Mouse (Mus musculus): ENCODE results near the gene Nav3. TPM values are rescaled to one million over a fixed set of nuclear protein-coding genes. Genes with fewer than 3 reads are reported as not detected.

The Nav3 gene
- polyA plus RNA-seq, 1 experiment from 2014 or later: 1.9 TPM

GRCm38 (mm10) chr10:110192026-110192805 is 263.8 kb downstream of the Nav3 start:
- no peaks in the 10 kb centered on the region for H3K36me3 ChIP-seq (ENCODE audit: control insufficient read depth, insufficient read depth)
- ATAC-seq (replicated peaks; ENCODE audit: extremely low read depth, insufficient read depth, low FRiP score): no peak

DNA sequence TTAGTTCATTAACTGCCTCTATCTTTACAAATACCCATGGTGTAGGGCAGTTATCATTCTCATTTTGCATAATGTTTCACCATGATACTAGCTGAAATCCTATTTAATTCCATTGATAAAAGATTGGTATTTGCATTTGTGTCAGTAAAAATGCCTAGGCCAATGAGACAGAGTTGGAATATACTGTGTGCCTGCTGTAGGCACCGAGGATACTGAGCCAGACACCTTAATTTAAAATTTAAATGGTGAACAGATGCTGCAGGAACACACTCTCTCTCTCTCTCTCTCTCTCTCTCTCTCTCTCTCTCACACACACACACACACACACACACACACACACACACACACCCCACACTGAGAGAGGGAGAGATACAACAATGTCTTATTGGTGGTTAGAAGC is 269.8 kb downstream of the Nav3 start:
- no peak for ATAC-seq (replicated peaks; ENCODE audit: extremely low read depth, insufficient read depth, low FRiP score)
- H3K4me1 ChIP-seq (ENCODE audit: control insufficient read depth, insufficient read depth, low read length): 0 out of 2 replicates have a peak, but pooled peaks cover 3% of the 10 kb centered on the region
- WGBS: 76% methylated on average over 1 of the region's 1 CpGs

More at GRCm38 (mm10) chr10:110192026-110192805, 263.8 kb downstream of the Nav3 start:
- 71% methylated on average over 7 of the region's 7 CpGs for WGBS
- Histone ChIP-seq H3K27me3 (ENCODE audit: control insufficient read depth, insufficient read depth, low read length) (no peaks in the 10 kb centered on the region), H3K4me1 (ENCODE audit: control insufficient read depth, insufficient read depth, low read length) (peaks cover 7% of the 10 kb centered on the region), H3K4me2 (ENCODE audit: low read depth, low read length) (no peak overlapping the region), H3K9ac (ENCODE audit: low read length) (no peak overlapping the region), H3K4me3 (ENCODE audit: low read length) (no peak overlapping the region), H3K27ac (ENCODE audit: low read length) (peak overlapping the region; percentile 48), H3K9me3 (replicated peaks; ENCODE audit: control insufficient read depth, low read length) (no peaks in the 10 kb centered on the region)

GRCm38 (mm10) chr10:110175874-110176273 is 280.1 kb downstream of the Nav3 start:
- Histone ChIP-seq H3K27ac (ENCODE audit: low read length) (no peak overlapping the region), H3K4me3 (ENCODE audit: low read length) (no peak overlapping the region), H3K4me1 (ENCODE audit: control insufficient read depth, insufficient read depth, low read length) (no peaks in the 10 kb centered on the region), H3K4me2 (ENCODE audit: low read depth, low read length) (no peak overlapping the region), H3K9ac (ENCODE audit: low read length) (no peak overlapping the region), H3K9me3 (replicated peaks; ENCODE audit: control insufficient read depth, low read length) (no peaks in the 10 kb centered on the region), H3K27me3 (ENCODE audit: control insufficient read depth, insufficient read depth, low read length) (no peaks in the 10 kb centered on the region), H3K36me3 (ENCODE audit: control insufficient read depth, insufficient read depth) (no peaks in the 10 kb centered on the region)
- whole genome bisulfite sequencing: 83% methylated on average over 5 of the region's 5 CpGs
- ATAC-seq (replicated peaks; ENCODE audit: extremely low read depth, insufficient read depth, low FRiP score): no peak

More for the DNA sequence above, 269.8 kb downstream of the Nav3 start:
- Histone ChIP-seq H3K4me3 (ENCODE audit: low read length) (no peak overlapping the region), H3K9me3 (replicated peaks; ENCODE audit: control insufficient read depth, low read length) (no peaks in the 10 kb centered on the region), H3K9ac (ENCODE audit: low read length) (no peak overlapping the region), H3K27ac (ENCODE audit: low read length) (no peak overlapping the region), H3K27me3 (ENCODE audit: control insufficient read depth, insufficient read depth, low read length) (no peaks in the 10 kb centered on the region), H3K4me2 (ENCODE audit: low read depth, low read length) (no peak overlapping the region), H3K36me3 (ENCODE audit: control insufficient read depth, insufficient read depth) (no peaks in the 10 kb centered on the region)

DNA sequence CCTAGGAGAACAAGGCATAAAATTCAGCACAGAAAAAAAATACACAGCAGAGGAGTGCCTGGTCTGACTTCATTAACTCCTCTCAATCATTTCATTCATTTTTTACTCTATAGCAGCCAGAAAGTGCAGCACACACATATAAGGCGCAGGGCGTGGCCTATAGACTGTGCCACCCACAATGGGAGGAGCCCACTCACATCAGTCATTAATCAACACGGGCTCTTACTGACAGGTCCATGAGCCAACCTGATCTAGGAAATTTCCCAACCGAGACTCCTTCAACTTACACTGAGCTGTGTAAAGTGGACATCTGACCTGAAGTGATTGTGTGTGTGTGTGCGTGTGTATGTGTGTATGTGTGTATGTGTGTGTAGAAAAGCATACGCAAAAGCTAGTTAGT is 286.6 kb downstream of the Nav3 start:
- 74% methylated on average over 6 of the region's 6 CpGs for WGBS
- Histone ChIP-seq H3K4me3 (ENCODE audit: low read length) (no peak overlapping the region), H3K4me2 (ENCODE audit: low read depth, low read length) (no peak overlapping the region), H3K27me3 (ENCODE audit: control insufficient read depth, insufficient read depth, low read length) (no peaks in the 10 kb centered on the region), H3K9ac (ENCODE audit: low read length) (no peak overlapping the region), H3K36me3 (ENCODE audit: control insufficient read depth, insufficient read depth) (no peaks in the 10 kb centered on the region), H3K9me3 (replicated peaks; ENCODE audit: control insufficient read depth, low read length) (no peaks in the 10 kb centered on the region), H3K27ac (ENCODE audit: low read length) (no peak overlapping the region), H3K4me1 (ENCODE audit: control insufficient read depth, insufficient read depth, low read length) (no peaks in the 10 kb centered on the region)
- no peak for ATAC-seq (replicated peaks; ENCODE audit: extremely low read depth, insufficient read depth, low FRiP score)

GRCm38 (mm10) chr10:110168892-110169291 is 287.1 kb downstream of the Nav3 start:
- no peaks in the 10 kb centered on the region for H3K36me3 ChIP-seq (ENCODE audit: control insufficient read depth, insufficient read depth)
- H3K27ac ChIP-seq (ENCODE audit: low read length): no peak overlapping the region
- no peak overlapping the region for H3K4me3 ChIP-seq (ENCODE audit: low read length)
- no peaks in the 10 kb centered on the region for H3K27me3 ChIP-seq (ENCODE audit: control insufficient read depth, insufficient read depth, low read length)
- no peaks in the 10 kb centered on the region for H3K4me1 ChIP-seq (ENCODE audit: control insufficient read depth, insufficient read depth, low read length)
- H3K4me2 ChIP-seq (ENCODE audit: low read depth, low read length): no peak overlapping the region
- 87% methylated on average over 2 of the region's 2 CpGs for WGBS
- no peak for ATAC-seq (replicated peaks; ENCODE audit: extremely low read depth, insufficient read depth, low FRiP score)
- no peak overlapping the region for H3K9ac ChIP-seq (ENCODE audit: low read length)
- H3K9me3 ChIP-seq (replicated peaks; ENCODE audit: control insufficient read depth, low read length): no peaks in the 10 kb centered on the region

DNA sequence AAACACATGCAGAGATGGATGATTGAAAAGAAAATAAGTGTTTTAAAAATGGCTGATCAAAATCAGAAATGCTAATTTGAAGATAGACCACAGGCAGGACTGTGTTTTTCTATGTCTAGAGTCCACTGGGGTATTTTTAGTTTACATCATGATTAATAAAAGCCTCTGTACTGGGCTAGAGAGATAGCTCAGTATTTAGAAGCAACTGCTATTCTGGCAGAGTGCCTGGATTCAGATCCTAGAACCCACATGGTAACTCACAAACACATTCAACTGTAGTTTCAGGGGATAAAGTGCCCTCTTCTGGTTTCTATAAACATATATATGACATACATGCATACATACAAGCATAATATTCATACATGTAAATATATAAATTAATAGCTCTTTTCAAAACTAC is 293.4 kb downstream of the Nav3 start:
- Histone ChIP-seq H3K27me3 (ENCODE audit: control insufficient read depth, insufficient read depth, low read length) (no peaks in the 10 kb centered on the region), H3K36me3 (ENCODE audit: control insufficient read depth, insufficient read depth) (no peaks in the 10 kb centered on the region), H3K4me3 (ENCODE audit: low read length) (no peak overlapping the region), H3K4me1 (ENCODE audit: control insufficient read depth, insufficient read depth, low read length) (peaks cover 10% of the 10 kb centered on the region), H3K9me3 (replicated peaks; ENCODE audit: control insufficient read depth, low read length) (no peaks in the 10 kb centered on the region), H3K4me2 (ENCODE audit: low read depth, low read length) (no peak overlapping the region), H3K9ac (ENCODE audit: low read length) (no peak overlapping the region), H3K27ac (ENCODE audit: low read length) (no peak overlapping the region)
- peak; percentile 41; the same call in 1 of the 2 replicates for ATAC-seq (replicated peaks; ENCODE audit: extremely low read depth, insufficient read depth, low FRiP score)

DNA sequence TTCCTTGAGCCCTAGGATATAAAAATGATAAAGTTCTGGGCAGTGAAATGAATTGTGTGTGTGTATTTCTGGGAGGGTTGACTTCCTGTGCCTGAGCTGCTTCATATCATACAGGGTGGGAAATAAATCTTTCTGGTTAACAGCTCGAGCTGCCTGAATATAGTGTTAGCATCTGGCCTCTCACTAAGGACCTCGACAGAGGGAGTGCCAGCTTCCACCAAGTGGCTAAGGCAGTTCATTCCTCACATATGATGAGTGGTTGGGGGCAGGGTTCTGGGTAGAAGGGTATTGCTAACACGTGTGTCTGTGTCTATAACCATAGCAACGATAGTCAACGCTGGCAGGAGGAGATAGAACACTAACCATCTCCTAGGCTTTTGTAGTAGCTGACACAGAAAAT is 295.1 kb downstream of the Nav3 start:
- no peak overlapping the region for H3K4me3 ChIP-seq (ENCODE audit: low read length)
- H3K36me3 ChIP-seq (ENCODE audit: control insufficient read depth, insufficient read depth): no peaks in the 10 kb centered on the region
- no peak overlapping the region for H3K27ac ChIP-seq (ENCODE audit: low read length)
- no peaks in the 10 kb centered on the region for H3K27me3 ChIP-seq (ENCODE audit: control insufficient read depth, insufficient read depth, low read length)
- ATAC-seq (replicated peaks; ENCODE audit: extremely low read depth, insufficient read depth, low FRiP score): no peak
- H3K4me2 ChIP-seq (ENCODE audit: low read depth, low read length): no peak overlapping the region
- no peaks in the 10 kb centered on the region for H3K9me3 ChIP-seq (replicated peaks; ENCODE audit: control insufficient read depth, low read length)
- peaks cover 10% of the 10 kb centered on the region for H3K4me1 ChIP-seq (ENCODE audit: control insufficient read depth, insufficient read depth, low read length)
- WGBS: 46% methylated on average over 5 of the region's 5 CpGs
- no peak overlapping the region for H3K9ac ChIP-seq (ENCODE audit: low read length)

DNA sequence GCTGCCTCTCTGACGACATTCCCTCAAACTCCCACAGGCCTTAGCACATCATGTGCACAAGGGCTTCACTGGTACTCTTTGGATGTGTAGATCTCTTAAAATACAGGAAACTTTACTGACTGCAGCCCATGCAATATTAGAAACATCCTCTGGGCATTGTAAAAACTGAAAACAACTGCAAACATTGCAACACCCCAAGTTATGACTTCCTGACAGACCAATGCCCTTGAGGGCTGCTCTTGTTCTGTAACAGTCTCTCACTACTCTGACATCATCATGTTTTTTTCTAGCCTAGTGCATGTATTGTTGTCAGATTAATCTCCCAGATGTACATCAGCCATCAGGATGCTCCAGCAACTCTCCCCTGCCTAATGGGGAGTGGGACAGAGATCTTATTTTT is 296.5 kb downstream of the Nav3 start:
- H3K9ac ChIP-seq (ENCODE audit: low read length): no peak overlapping the region
- no peaks in the 10 kb centered on the region for H3K36me3 ChIP-seq (ENCODE audit: control insufficient read depth, insufficient read depth)
- H3K27ac ChIP-seq (ENCODE audit: low read length): no peak overlapping the region
- no peak for ATAC-seq (replicated peaks; ENCODE audit: extremely low read depth, insufficient read depth, low FRiP score)
- peaks cover 10% of the 10 kb centered on the region for H3K4me1 ChIP-seq (ENCODE audit: control insufficient read depth, insufficient read depth, low read length)
- no peaks in the 10 kb centered on the region for H3K27me3 ChIP-seq (ENCODE audit: control insufficient read depth, insufficient read depth, low read length)
- H3K4me2 ChIP-seq (ENCODE audit: low read depth, low read length): no peak overlapping the region
- no peaks in the 10 kb centered on the region for H3K9me3 ChIP-seq (replicated peaks; ENCODE audit: control insufficient read depth, low read length)
- WGBS: 28% methylated on average over 1 of the region's 1 CpGs
- H3K4me3 ChIP-seq (ENCODE audit: low read length): no peak overlapping the region

DNA sequence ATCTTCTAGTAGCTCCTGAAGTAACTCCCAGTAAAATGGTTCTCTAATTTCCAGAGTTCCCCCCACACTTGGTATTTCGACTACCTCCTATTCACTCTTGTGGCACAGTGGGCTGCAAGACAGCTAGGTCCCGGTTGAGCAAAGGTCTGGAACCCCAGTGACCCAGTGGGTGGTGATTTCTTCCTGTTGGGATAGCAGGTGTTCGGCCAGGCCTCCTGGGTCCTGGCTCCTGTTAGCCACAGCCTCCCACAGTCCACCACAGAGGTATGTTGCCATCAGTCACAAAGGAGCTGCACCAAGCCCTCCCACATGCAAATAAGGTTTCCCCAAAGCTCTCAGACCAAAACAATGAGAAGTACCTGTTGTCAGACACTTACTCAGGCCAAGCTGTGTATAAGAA is 297.9 kb downstream of the Nav3 start:
- peak; percentile 28; the same call in 1 of the 2 replicates for ATAC-seq (replicated peaks; ENCODE audit: extremely low read depth, insufficient read depth, low FRiP score)
- 62% methylated on average over 3 of the region's 3 CpGs for WGBS
- Histone ChIP-seq H3K4me1 (ENCODE audit: control insufficient read depth, insufficient read depth, low read length) (peaks cover 10% of the 10 kb centered on the region), H3K4me2 (ENCODE audit: low read depth, low read length) (no peak overlapping the region), H3K9me3 (replicated peaks; ENCODE audit: control insufficient read depth, low read length) (no peaks in the 10 kb centered on the region), H3K27me3 (ENCODE audit: control insufficient read depth, insufficient read depth, low read length) (no peaks in the 10 kb centered on the region), H3K27ac (ENCODE audit: low read length) (no peak overlapping the region), H3K4me3 (ENCODE audit: low read length) (no peak overlapping the region), H3K36me3 (ENCODE audit: control insufficient read depth, insufficient read depth) (no peaks in the 10 kb centered on the region), H3K9ac (ENCODE audit: low read length) (no peak overlapping the region)
